Mouse (Mus musculus) stomach, postnatal 0 days (tissue): ENCODE data around the gene Slc39a8. TPM values are rescaled to one million over a fixed set of nuclear protein-coding genes. Genes with fewer than 3 reads are reported as not detected.

Source experiments
- ATAC-seq: fragments of 200-750 bp; cut with Nextera tagmentation; 2 replicates; pipeline ENCODE4 v1.8.0; 2017; ENCODE audit not compliant: low FRiP score, low TSS enrichment
- DNase-seq: peaks from one replicate; pipeline ENCODE4 v3.0.0-alpha.2; 2016; ENCODE audit warnings: low spot score
- H3K27ac ChIP-seq: fragments of 300-500 bp; sonication (generic); replicated peaks from 2 replicates; pipeline ENCODE4 v1.5.1; 2014; ENCODE audit warnings: mild to moderate bottlenecking, control low read depth
- H3K27me3 ChIP-seq: fragments of 300-500 bp; sonication (generic); 2 replicates; pipeline ENCODE4 v1.6.1; 2014; ENCODE audit warnings: low read length; ENCODE audit not compliant: control insufficient read depth, insufficient read depth
- H3K36me3 ChIP-seq: fragments of 300-500 bp; sonication (generic); 2 replicates; pipeline ENCODE4 v1.6.1; 2014; ENCODE audit warnings: low read length, mixed read lengths; ENCODE audit not compliant: control insufficient read depth, insufficient read depth
- H3K4me1 ChIP-seq: fragments of 300-500 bp; sonication (generic); replicated peaks from 2 replicates; pipeline ENCODE4 v1.6.1; 2014; ENCODE audit warnings: antibody characterized with exemption; ENCODE audit not compliant: control insufficient read depth, insufficient read depth
- H3K4me2 ChIP-seq: fragments of 300-500 bp; sonication (generic); replicated peaks from 2 replicates; pipeline ENCODE4 v1.6.1; 2014; ENCODE audit warnings: low read depth, mild to moderate bottlenecking, control low read depth, moderate library complexity
- H3K4me3 ChIP-seq: fragments of 300-500 bp; sonication (generic); 2 replicates; pipeline ENCODE4 v1.5.1; 2014; ENCODE audit warnings: low read depth, low read length, control low read depth
- H3K9ac ChIP-seq: fragments of 300-500 bp; sonication (generic); 2 replicates; pipeline ENCODE4 v1.6.1; 2014; ENCODE audit warnings: mild to moderate bottlenecking, low read length, control low read depth, mixed read lengths
- H3K9me3 ChIP-seq: fragments of 300-500 bp; sonication (generic); 2 replicates; pipeline ENCODE4 v1.6.1; 2016; ENCODE audit warnings: low read length; ENCODE audit not compliant: control insufficient read depth
- CTCF ChIP-seq: IDR thresholded peaks from 2 replicates; pipeline ENCODE4 v1.5.1; 2016; ENCODE audit warnings: antibody characterized with exemption, low read depth, mild to moderate bottlenecking, moderate library complexity
- EP300 ChIP-seq: optimal IDR thresholded peaks from 2 replicates; pipeline ENCODE3; 2016; ENCODE audit warnings: antibody characterized with exemption
- WGBS: fragments of 180-500 bp; shearing (Covaris S2); extraction: QIAGEN DNeasy Blood & Tissue Kit; methylation state at CpG from one replicate; pipeline ENCODE4 v1.1.7; 2014; 5-methylcytosine and 5-hydroxymethylcytosine counted together
- polyA plus RNA-seq: library from polyadenylated mRNA; unstranded; fragments of >200 nt; fragmentation: Nextera tagmentation; extraction: Ambion mirVana; gene quantifications from 2 replicates; pipeline ENCODE4 v1.2.1, GENCODE M21; 2015

Gene Slc39a8
- polyA plus RNA-seq, 1 experiment from 2014 or later, result 3.6 TPM

DNA sequence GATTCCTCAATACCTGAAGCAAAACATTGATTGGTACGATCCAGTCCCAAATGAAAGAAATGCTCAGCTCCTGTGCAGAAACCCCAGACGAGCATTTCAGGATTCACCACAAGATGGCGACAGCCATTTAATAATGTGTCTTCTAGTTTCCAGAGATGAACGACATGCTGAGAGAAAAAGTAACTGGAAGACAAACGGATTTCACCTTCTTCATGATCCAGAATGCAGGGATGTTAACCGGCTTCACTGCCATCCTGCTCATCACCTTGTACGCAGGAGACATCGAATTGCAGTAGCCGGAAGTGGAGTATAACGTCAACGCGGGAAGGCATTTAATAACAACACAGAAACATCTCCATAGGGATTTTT is 61.6 kb downstream of the Slc39a8 start:
- no peak for ATAC-seq

DNA sequence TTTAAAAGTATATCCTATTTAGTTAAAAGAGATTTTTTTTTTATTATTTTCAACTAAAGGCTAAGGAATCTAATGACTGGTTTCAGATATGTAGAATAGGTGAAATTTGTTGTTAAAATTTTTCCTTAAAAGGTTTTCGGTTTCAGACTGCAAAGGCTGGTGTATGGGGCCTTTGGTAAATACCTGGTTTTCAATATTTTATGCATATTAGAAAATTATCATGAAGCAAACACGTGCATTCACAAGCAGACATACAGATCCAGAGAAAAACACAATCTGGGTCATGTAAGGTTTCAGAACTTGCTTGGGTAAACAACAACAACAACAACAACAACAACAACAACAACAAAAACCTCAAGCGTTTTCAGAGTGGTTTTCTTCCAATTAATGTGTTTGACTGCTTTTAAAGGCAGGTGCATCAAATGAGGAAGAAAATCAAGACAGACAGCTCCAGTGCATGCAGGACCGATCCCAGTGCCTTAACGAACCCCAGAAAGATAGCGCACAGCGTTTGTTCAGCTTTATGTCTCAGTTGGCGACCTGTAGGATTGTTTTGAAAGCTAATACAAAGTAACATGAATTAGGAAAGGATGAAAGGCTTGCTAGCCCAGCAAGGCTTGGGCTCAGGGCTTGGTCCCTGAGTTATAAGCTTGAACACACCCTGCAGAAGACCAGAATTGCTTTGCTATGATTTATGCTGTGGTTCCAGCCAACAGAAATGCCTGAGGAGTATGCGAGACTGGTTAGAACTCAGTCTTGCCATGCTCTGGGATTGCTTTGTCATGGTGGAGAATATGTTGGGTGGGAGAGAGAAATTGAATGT is 62.2 kb downstream of the Slc39a8 start:
- 67% methylated on average over 9 of the region's 9 CpGs for whole genome bisulfite sequencing
- H3K4me3 ChIP-seq, result no peak overlapping the region
- no peaks in the 10 kb centered on the region for H3K4me1 ChIP-seq
- no peak overlapping the region for H3K9ac ChIP-seq
- H3K27me3 ChIP-seq, result no peaks in the 10 kb centered on the region
- TF ChIP-seq EP300 (no peak), CTCF (no peak)
- no peak for ATAC-seq
- no peak overlapping the region for H3K27ac ChIP-seq
- H3K9me3 ChIP-seq, result no peaks in the 10 kb centered on the region
- H3K4me2 ChIP-seq, result peak overlapping the region; percentile 4; the same call in 1 of the 2 replicates
- DNase-seq, result no peak
- no peaks in the 10 kb centered on the region for H3K36me3 ChIP-seq

More for the DNA sequence above, 61.6 kb downstream of the Slc39a8 start:
- H3K9ac ChIP-seq, result no peak overlapping the region
- H3K9me3 ChIP-seq, result no peaks in the 10 kb centered on the region
- H3K27ac ChIP-seq, result no peak overlapping the region
- peak; percentile 92 for TF ChIP-seq CTCF
- no peak for TF ChIP-seq EP300
- WGBS, result 33% methylated on average over 12 of the region's 12 CpGs
- no peaks in the 10 kb centered on the region for H3K4me1 ChIP-seq
- peak overlapping the region; percentile 4; the same call in 1 of the 2 replicates for H3K4me2 ChIP-seq
- H3K36me3 ChIP-seq, result no peaks in the 10 kb centered on the region
- DNase-seq, result peak; percentile 72
- H3K4me3 ChIP-seq, result no peak overlapping the region
- H3K27me3 ChIP-seq, result no peaks in the 10 kb centered on the region

DNA sequence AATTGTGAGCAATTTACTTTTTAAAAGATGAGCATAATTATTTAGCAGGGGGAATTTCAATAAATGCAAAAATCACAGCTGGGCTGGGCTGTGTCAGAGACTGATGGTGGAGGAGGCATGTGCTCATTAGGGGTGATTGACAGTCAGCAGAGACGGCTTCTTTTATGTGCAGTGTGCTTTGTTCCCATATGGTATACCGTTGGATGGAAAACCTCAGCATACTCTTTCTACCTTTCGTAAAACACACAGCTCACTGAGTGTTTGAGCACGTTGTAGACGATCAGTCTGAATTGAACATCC is 62.7 kb downstream of the Slc39a8 start:
- Histone ChIP-seq H3K36me3 (no peaks in the 10 kb centered on the region), H3K27me3 (no peaks in the 10 kb centered on the region), H3K27ac (no peak overlapping the region), H3K4me2 (no peak overlapping the region), H3K9ac (no peak overlapping the region), H3K4me3 (no peak overlapping the region), H3K9me3 (no peaks in the 10 kb centered on the region), H3K4me1 (no peaks in the 10 kb centered on the region)
- ATAC-seq (no peak), DNase-seq (no peak)
- WGBS, result 78% methylated on average over 5 of the region's 5 CpGs
- no peak for TF ChIP-seq EP300
- no peak for TF ChIP-seq CTCF

DNA sequence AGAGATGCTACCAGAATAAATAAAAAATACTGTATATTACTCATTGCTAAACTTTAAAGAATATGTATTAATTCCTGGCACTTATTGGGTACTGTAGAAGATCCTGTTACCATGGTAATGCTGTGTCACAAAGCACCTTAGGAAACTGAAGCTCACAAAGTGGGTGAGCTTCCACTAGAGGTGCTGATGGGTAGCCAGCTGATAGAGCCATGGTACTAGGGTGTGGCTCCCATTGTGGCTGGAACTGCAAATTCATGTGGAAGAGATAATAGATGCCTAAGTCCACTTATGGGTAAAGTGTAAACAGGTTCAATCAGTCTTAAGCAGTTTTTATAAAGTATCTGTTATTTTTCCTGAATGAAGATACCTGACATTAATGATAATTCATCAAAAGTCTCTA is 64.3 kb downstream of the Slc39a8 start:
- TF ChIP-seq CTCF (0 out of 2 replicates have a peak, but pooled peaks have one; percentile 17), EP300 (no peak)

DNA sequence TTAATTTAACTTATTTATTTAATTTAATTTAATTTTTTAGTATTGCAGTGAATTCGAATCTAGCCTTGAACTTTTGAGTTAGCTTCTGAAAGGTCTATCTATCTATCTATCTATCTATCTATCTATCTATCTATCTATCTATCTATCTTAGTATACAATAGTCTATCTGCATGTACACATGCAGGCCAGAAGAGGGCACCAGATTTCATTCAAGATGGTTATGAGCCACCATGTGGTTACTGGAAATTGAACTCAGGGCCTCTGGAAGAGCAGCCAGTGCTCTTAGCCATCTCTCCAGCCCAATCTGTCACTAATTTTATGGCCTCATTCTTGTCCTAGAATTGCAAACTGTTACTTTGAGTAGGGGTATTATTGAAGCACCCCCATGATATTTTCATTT is 78.3 kb downstream of the Slc39a8 start:
- Histone ChIP-seq H3K36me3 (no peaks in the 10 kb centered on the region), H3K4me1 (no peaks in the 10 kb centered on the region), H3K4me3 (no peak overlapping the region), H3K9ac (no peak overlapping the region), H3K4me2 (no peak overlapping the region), H3K27me3 (no peaks in the 10 kb centered on the region), H3K27ac (no peak overlapping the region), H3K9me3 (no peaks in the 10 kb centered on the region)
- no peak for ATAC-seq
- WGBS, result 93% methylated on average over 1 of the region's 1 CpGs
- DNase-seq, result no peak
- TF ChIP-seq EP300 (no peak), CTCF (peak; percentile 41)

More for the DNA sequence above, 64.3 kb downstream of the Slc39a8 start:
- Histone ChIP-seq H3K4me3 (no peak overlapping the region), H3K9me3 (no peaks in the 10 kb centered on the region), H3K36me3 (no peaks in the 10 kb centered on the region), H3K9ac (no peak overlapping the region), H3K4me2 (no peak overlapping the region), H3K27ac (no peak overlapping the region), H3K27me3 (no peaks in the 10 kb centered on the region), H3K4me1 (no peaks in the 10 kb centered on the region)
- ATAC-seq, result no peak
- no peak for DNase-seq

DNA sequence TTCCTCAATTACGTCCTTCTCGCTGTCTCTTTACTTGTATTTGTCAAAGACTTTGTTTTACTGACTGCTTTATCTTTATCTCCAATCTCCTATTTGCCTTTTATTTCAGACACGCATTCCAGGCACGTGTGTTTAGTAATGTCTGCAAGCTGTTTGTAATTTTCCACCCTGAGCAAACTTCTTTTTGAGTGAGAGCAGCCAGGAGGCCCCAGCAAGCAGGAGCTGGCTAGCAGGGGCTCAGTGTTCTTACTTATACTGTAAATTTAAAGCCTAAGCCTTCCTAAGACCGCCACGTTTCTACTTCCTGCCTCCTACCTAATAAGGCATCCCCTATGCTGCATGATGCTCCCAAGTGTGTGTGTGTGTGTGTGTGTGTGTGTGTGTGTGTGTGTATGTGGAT is 79.8 kb downstream of the Slc39a8 start:
- Histone ChIP-seq H3K4me3 (no peak overlapping the region), H3K4me1 (no peaks in the 10 kb centered on the region), H3K36me3 (no peaks in the 10 kb centered on the region), H3K27ac (no peak overlapping the region), H3K4me2 (no peak overlapping the region), H3K9ac (no peak overlapping the region), H3K9me3 (no peaks in the 10 kb centered on the region), H3K27me3 (no peaks in the 10 kb centered on the region)
- no peak for DNase-seq
- no peak for ATAC-seq
- WGBS, result 36% methylated on average over 6 of the region's 6 CpGs
- no peak for TF ChIP-seq CTCF
